Mouse (Mus musculus) hindbrain, embryonic 15.5 days (tissue): ENCODE measurements around the gene St3gal3. TPM values are rescaled to one million over a fixed set of nuclear protein-coding genes. Genes with fewer than 3 reads are reported as not detected.

ENCODE experiments used
- ATAC-seq: fragments of 200-750 bp; cut with Nextera tagmentation; 2 replicates; pipeline ENCODE4 v1.8.0; 2017; ENCODE audit warnings: low read depth, moderate number of reproducible peaks, moderate TSS enrichment; ENCODE audit not compliant: low FRiP score
- H3K27ac ChIP-seq: fragments of 300-500 bp; sonication (generic); replicated peaks from 2 replicates; pipeline ENCODE4 v1.5.1; 2015; ENCODE audit warnings: mild to moderate bottlenecking, inconsistent platforms
- H3K27me3 ChIP-seq: fragments of 300-500 bp; sonication (generic); 2 replicates; pipeline ENCODE4 v1.6.1; 2015; ENCODE audit warnings: control low read depth, inconsistent platforms
- H3K36me3 ChIP-seq: fragments of 300-500 bp; sonication (generic); 2 replicates; pipeline ENCODE4 v1.6.1; 2015; ENCODE audit warnings: control low read depth, inconsistent platforms
- H3K4me1 ChIP-seq: fragments of 300-500 bp; sonication (generic); replicated peaks from 2 replicates; pipeline ENCODE4 v1.6.1; 2015; ENCODE audit warnings: control low read depth, inconsistent platforms
- H3K4me2 ChIP-seq: fragments of 300-500 bp; sonication (generic); 2 replicates; pipeline ENCODE4 v1.6.1; 2015; ENCODE audit warnings: moderate library complexity, mild to moderate bottlenecking, inconsistent platforms
- H3K4me3 ChIP-seq: fragments of 300-500 bp; sonication (generic); 2 replicates; pipeline ENCODE4 v1.5.1; 2015; ENCODE audit warnings: mild to moderate bottlenecking, inconsistent platforms
- H3K9ac ChIP-seq: fragments of 300-500 bp; sonication (generic); 2 replicates; pipeline ENCODE4 v1.6.1; 2015; ENCODE audit warnings: inconsistent platforms
- H3K9me3 ChIP-seq: fragments of 300-500 bp; sonication (generic); 2 replicates; pipeline ENCODE4 v1.6.1; 2016; ENCODE audit warnings: control low read depth, inconsistent platforms
- WGBS: fragments of 180-500 bp; shearing (Covaris S2); methylation state at CpG from one replicate; pipeline ENCODE4 v1.1.7; 2015; 5-methylcytosine and 5-hydroxymethylcytosine counted together
- polyA plus RNA-seq: library from polyadenylated mRNA; unstranded; fragments of >200 nt; fragmentation: Nextera tagmentation; extraction: Ambion mirVana; gene quantifications from 2 replicates; pipeline ENCODE4 v1.2.1, GENCODE M21; 2015

The St3gal3 gene
- polyA plus RNA-seq, 1 experiment from 2014 or later: 15.0 TPM

DNA sequence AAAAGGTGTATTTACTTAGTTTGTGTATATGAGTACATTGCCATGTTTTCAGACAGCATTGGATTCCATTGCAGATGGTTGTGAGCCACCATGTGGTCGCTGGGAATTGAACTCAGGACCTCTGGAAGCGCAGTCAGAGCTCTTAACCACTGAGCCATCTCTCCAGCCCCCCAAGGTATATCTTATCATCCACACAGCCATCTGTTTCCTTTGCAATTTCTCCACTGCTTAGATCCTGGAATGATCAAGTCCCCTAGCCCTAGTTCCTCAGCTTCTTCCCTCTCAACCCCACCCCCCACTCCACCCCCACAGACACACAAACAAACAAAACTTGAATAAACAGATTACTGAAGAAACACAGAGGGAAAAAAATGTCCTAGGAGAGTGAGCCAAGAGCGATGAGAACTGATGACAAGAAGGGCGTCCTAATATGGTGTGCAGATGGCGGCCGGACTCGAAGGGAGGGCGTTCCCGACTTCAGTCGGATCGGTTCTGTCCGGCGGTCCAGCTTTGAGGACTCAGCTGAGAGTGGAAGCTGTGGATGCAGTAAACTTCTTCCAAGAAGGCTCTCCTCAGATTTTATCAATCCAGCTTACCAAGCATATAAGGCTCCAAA lies 73.7 kb downstream of the St3gal3 start:
- H3K9ac ChIP-seq: no peak overlapping the region
- 87% methylated on average over 13 of the region's 13 CpGs for WGBS
- no peaks in the 10 kb centered on the region for H3K36me3 ChIP-seq
- no peak overlapping the region for H3K4me2 ChIP-seq
- H3K27ac ChIP-seq: no peak overlapping the region
- no peak for ATAC-seq
- H3K27me3 ChIP-seq: no peaks in the 10 kb centered on the region
- H3K4me3 ChIP-seq: no peak overlapping the region
- peaks cover 10% of the 10 kb centered on the region for H3K4me1 ChIP-seq
- no peaks in the 10 kb centered on the region for H3K9me3 ChIP-seq

DNA sequence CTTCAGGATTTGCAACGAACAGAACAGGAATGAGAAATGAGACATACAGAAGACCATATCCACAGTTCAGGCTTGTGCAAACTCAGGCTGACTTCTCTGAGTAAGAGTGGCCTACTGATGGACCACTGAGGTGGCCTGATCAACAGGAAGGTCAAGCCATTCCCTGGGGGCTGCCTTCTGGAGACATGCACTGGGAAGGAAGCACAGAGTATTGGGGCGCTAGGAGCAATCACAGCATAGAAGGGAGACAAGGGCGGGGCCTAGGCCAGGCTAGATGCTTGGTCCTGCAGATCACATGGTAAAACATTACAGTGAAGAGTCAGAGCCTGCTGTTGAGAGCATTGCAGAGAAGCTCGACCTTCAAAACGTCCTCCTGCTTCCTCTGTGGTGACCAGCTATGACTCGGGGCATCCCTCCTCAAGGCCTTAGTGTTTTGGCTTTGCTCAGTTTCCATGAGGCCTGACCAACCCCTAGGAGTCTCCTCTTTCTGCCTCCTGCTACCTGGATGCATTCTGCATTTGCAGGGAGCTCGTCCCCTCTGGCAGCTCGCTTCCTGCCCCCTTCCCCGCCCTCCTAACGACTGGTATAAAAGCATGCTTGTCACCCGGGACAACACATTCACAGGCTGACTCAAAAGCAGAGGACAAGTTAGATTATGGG lies 74.8 kb downstream of the St3gal3 start:
- Histone ChIP-seq H3K4me2 (no peak overlapping the region), H3K27ac (no peak overlapping the region), H3K4me3 (no peak overlapping the region), H3K4me1 (peaks cover 10% of the 10 kb centered on the region), H3K36me3 (no peaks in the 10 kb centered on the region), H3K27me3 (no peaks in the 10 kb centered on the region), H3K9me3 (no peaks in the 10 kb centered on the region), H3K9ac (no peak overlapping the region)
- no peak for ATAC-seq
- 69% methylated on average over 11 of the region's 11 CpGs for WGBS

DNA sequence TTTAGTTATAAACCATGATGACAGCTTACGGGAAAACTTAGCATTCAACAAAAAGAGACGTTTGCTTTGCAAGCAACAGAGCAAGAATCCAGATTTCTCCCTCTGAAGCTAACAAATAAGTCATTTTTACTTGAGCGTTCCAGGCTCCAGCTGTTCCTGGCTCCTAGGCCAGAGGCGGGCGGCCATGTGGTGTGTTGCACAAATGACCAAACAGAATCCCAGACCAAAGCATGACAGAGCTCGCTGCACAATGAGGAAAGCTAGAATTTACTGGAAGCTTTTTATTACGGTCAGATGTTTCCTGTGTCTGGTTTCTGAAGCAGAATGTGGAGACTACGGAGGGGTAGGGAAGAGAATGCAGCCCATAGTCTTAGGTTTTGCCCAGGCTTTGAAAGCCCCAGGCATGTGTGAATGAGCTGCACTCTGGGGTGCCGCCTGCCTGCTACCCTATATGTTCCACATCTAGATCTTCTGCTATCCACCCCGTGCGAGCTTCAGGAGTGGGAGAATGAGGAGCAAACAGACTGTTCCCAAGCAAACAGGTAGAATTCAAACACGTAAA lies 76.5 kb downstream of the St3gal3 start:
- H3K27me3 ChIP-seq: no peaks in the 10 kb centered on the region
- no peaks in the 10 kb centered on the region for H3K36me3 ChIP-seq
- peaks cover 10% of the 10 kb centered on the region for H3K4me1 ChIP-seq
- WGBS: 66% methylated on average over 12 of the region's 12 CpGs
- H3K27ac ChIP-seq: peak overlapping the region; percentile 14; the same call in 1 of the 2 replicates
- H3K9ac ChIP-seq: no peak overlapping the region
- H3K4me3 ChIP-seq: no peak overlapping the region
- H3K4me2 ChIP-seq: no peak overlapping the region
- no peaks in the 10 kb centered on the region for H3K9me3 ChIP-seq
- ATAC-seq: no peak

GRCm38 (mm10) chr4:118057076-118057475 lies 77.6 kb downstream of the St3gal3 start:
- H3K27me3 ChIP-seq: no peaks in the 10 kb centered on the region

GRCm38 (mm10) chr4:118054615-118055014 lies 80.1 kb downstream of the St3gal3 start:
- Histone ChIP-seq H3K27ac (no peak overlapping the region), H3K9me3 (no peaks in the 10 kb centered on the region), H3K4me3 (no peak overlapping the region), H3K36me3 (no peaks in the 10 kb centered on the region), H3K4me1 (peaks cover 10% of the 10 kb centered on the region), H3K9ac (no peak overlapping the region), H3K4me2 (no peak overlapping the region), H3K27me3 (no peaks in the 10 kb centered on the region)
- no peak for ATAC-seq
- 85% methylated on average over 8 of the region's 8 CpGs for WGBS

More at GRCm38 (mm10) chr4:118057076-118057475, 77.6 kb downstream of the St3gal3 start:
- Histone ChIP-seq H3K4me3 (no peak overlapping the region), H3K27ac (no peak overlapping the region), H3K36me3 (no peaks in the 10 kb centered on the region), H3K9me3 (no peaks in the 10 kb centered on the region), H3K4me1 (peaks cover 10% of the 10 kb centered on the region), H3K9ac (no peak overlapping the region), H3K4me2 (no peak overlapping the region)
- ATAC-seq: no peak
- WGBS: 68% methylated on average over 2 of the region's 2 CpGs

DNA sequence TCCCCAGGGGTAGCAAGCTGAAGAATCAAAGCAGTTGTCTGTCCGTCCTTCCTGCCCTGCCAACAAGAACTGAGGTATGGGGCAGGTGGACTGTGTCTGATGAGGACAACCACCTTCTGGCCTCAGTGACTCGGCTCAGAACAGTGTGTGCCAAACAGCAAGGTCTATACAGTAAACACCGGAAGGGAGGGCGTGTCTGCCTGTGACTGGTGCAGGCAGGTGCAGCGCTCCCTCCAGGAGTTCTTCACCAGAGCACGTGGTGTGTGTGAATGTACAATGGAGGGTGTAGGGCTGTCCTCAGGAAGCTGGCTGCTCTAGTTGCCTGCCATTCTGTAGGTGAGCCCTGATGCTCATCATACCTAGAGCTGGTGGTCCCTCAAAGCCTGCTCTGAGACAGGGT lies 80.8 kb downstream of the St3gal3 start:
- Histone ChIP-seq H3K9ac (no peak overlapping the region), H3K27me3 (no peaks in the 10 kb centered on the region), H3K9me3 (no peaks in the 10 kb centered on the region), H3K4me2 (no peak overlapping the region), H3K36me3 (no peaks in the 10 kb centered on the region), H3K4me3 (no peak overlapping the region), H3K4me1 (peaks cover 10% of the 10 kb centered on the region), H3K27ac (no peak overlapping the region)
- no peak for ATAC-seq
- WGBS: 91% methylated on average over 6 of the region's 6 CpGs

- H3K27ac ChIP-seq: no peak overlapping the region
- no peak; the same call in 1 of the 2 replicates for ATAC-seq
- H3K4me1 ChIP-seq: no peaks in the 10 kb centered on the region
- no peaks in the 10 kb centered on the region for H3K27me3 ChIP-seq
- no peak overlapping the region for H3K9ac ChIP-seq
- no peak overlapping the region for H3K4me3 ChIP-seq
- no peak overlapping the region for H3K4me2 ChIP-seq
- no peaks in the 10 kb centered on the region for H3K9me3 ChIP-seq
- no peaks in the 10 kb centered on the region for H3K36me3 ChIP-seq
- WGBS: 77% methylated on average over 12 of the region's 12 CpGs
These were observed 85.0 kb downstream of the St3gal3 start for GRCm38 (mm10) chr4:118049606-118050302.

DNA sequence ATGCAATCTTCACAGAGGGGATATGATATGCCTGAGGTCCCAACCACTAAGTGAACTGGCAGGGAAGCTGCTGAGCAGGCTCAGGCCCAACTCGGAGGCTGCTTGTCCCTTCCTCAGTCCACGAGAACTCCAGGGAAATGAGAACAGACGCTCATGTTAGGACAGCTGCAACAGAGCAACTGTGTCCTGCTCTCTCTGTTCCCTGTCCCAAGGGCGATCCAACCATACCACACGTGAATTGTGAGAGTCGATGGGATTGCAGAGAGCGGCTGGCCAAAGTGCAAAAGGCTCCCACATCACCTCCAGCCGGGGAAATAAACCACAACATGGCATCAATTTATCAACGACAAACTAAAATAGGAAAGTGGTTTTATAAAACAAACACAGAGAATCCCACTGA lies 90.2 kb downstream of the St3gal3 start:
- WGBS: 59% methylated on average over 9 of the region's 9 CpGs
- Histone ChIP-seq H3K4me2 (no peak overlapping the region), H3K4me3 (no peak overlapping the region), H3K4me1 (no peaks in the 10 kb centered on the region), H3K9me3 (no peaks in the 10 kb centered on the region), H3K36me3 (no peaks in the 10 kb centered on the region), H3K9ac (no peak overlapping the region), H3K27ac (no peak overlapping the region), H3K27me3 (no peaks in the 10 kb centered on the region)
- no peak for ATAC-seq

DNA sequence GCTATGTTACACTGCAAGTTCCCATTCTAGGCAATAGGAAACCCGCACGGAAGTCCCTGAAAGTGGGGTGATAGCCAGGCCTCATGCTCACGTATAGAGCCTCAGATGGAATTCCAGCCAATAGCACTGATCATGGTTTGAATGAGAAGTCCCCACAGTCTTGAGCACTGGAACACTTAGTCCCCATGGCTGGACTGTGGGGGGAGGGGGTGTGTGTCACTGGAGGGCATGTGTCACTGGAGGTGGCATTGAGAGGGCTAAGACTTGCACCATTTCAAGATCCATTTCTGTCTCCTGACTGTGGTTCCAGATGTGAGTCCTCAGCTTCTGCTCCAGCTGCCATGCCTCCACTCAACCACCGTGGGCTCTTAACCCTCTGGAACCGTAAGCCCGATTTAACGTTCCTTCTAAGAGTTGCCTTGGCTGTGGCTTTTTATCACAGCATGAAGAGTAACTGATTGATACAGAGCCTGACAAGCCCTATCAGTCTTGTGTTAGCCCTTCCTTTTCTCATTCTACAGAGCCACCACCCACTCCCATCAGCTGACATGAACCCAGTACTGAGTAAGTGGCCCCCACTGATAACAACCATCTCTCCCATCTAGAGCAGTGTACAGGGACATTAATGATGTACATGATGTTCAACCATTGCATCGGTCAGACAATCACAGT lies 91.2 kb downstream of the St3gal3 start:
- Histone ChIP-seq H3K9me3 (no peaks in the 10 kb centered on the region), H3K4me3 (no peak overlapping the region), H3K36me3 (no peaks in the 10 kb centered on the region), H3K4me1 (no peaks in the 10 kb centered on the region), H3K27me3 (no peaks in the 10 kb centered on the region), H3K9ac (no peak overlapping the region), H3K4me2 (no peak overlapping the region), H3K27ac (no peak overlapping the region)
- no peak for ATAC-seq
- WGBS: 89% methylated on average over 8 of the region's 8 CpGs

GRCm38 (mm10) chr4:118042671-118043320 lies 91.9 kb downstream of the St3gal3 start:
- ATAC-seq: no peak
- no peak overlapping the region for H3K9ac ChIP-seq
- H3K27ac ChIP-seq: no peak overlapping the region
- H3K36me3 ChIP-seq: no peaks in the 10 kb centered on the region
- H3K4me3 ChIP-seq: no peak overlapping the region
- WGBS: 83% methylated on average over 7 of the region's 7 CpGs
- no peaks in the 10 kb centered on the region for H3K27me3 ChIP-seq
- peaks cover 1% of the 10 kb centered on the region; the same call in 1 of the 2 replicates for H3K4me1 ChIP-seq
- no peaks in the 10 kb centered on the region for H3K9me3 ChIP-seq
- H3K4me2 ChIP-seq: no peak overlapping the region

DNA sequence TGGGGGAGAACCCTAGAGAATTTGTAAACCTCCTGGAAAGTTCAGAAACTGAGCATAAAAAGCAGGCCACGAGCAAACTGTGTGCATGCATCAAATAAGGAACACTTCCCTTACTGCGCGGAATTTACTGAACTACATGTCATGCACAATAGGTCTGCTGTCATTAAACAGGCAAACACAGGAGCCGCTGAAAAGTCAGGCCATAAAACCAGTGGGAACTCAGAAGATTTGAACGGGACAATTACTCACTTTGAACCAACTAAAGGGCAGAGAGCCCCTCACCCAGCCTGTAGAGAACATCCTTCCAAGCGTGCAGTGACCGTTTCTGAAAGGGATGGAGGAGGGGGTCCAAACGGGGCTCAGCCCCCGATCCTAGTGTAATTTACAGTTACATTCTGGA lies 93.6 kb downstream of the St3gal3 start:
- 48% methylated on average over 9 of the region's 9 CpGs for WGBS
- H3K27me3 ChIP-seq: no peaks in the 10 kb centered on the region
- no peak overlapping the region for H3K4me3 ChIP-seq
- no peak overlapping the region for H3K9ac ChIP-seq
- no peak overlapping the region for H3K4me2 ChIP-seq
- no peaks in the 10 kb centered on the region for H3K9me3 ChIP-seq
- peaks cover 11% of the 10 kb centered on the region for H3K4me1 ChIP-seq
- no peak for ATAC-seq
- H3K36me3 ChIP-seq: no peaks in the 10 kb centered on the region
- no peak overlapping the region for H3K27ac ChIP-seq
